Mouse (Mus musculus): Measurements from ENCODE around the gene H2al1e.
A peak's percentile ranks its signal among the peaks of the same experiment; 100 is the strongest.
"Not testable (repeated sequence)": the region's sequence is repeated elsewhere in the genome, so short reads cannot be mapped to it uniquely, and the experiment has no call there.

Gene H2al1e

DNA sequence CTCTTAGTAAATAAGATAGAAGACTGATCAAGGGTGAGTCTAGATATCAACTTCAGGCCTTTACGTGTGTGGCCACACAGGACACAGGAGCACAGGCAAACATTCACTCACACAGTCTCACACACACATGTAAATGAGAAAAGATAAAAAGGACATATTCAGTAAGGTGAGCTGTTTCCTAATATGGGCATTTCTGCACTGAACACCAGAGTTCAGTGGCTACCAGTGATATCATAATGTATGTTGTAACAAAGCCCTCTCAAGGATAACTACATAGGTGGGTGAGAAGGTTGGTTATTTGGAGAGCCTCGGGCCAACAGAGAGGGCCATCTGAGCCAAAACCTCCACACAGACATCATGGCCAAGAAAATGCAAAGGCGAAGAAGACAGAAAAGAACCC lies at the start of gene H2al1e:
H2al1e (plus strand) TSS at position 301 of the 400 bp plus-strand sequence.
- DNase-seq (ENCODE audit: low spot score in 2 of 2), result not testable (repeated sequence)

DNA sequence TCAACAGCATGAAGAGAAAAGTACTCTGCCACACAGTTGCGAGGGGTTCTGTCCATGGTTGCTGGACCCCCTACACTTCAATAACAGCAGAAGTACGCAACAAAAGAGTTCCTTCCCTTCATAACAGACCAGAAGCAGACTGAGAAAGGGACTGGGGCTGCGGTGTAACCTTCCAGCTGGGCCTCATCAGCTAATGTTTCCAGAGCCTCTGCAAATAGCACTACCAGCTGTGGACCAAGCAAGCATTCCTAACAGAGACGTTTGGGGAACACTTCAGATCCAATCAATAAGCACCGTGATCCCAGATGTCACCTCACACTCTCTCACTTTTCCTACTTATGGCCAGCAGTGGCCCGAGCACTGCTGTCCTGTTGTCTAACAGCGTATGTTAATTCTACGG lies 46.8 kb upstream of the H2al1e start:
- no peak for DNase-seq (ENCODE audit: low spot score in 2 of 2)

DNA sequence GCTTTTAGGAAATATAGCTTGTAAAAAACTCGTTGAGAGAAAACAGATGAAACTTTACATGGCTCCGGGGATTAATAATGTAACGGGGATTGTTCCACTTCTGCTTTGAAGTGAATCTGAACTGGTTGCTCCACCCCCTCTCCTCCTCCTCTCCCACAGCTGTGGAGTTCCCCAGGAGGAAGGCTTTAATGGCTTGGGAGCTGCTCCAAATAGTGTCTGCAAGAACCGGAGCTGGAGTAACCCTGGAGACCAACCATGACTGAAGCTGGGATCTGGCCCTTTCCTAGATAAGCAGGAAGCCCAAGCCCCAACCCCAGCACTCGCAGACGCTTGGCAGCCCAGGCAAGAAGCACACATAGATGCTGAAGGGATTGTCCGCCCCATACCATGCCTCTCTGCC lies 43.9 kb upstream of the H2al1e start:
- DNase-seq (ENCODE audit: low spot score in 2 of 2), result no peak

DNA sequence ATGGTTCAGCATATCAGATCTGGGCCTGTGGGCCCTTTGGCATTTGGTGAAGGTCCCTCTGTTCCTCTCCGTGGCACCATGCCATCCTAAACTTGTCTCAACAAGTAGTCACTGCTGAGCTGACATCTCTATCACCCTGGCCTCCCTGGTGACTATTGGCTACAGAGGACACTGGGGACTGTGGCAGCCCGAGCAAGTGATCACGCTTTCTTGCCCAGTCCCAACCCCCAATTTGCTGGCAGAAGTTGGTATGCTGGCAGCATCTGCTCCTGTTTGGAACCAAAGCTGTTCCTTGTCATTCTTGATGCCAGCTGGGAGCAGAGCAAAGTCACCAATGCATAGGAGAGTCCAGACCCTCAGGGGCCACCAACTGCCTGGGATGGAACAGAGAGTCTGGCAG lies 42.7 kb upstream of the H2al1e start:
- DNase-seq (ENCODE audit: low spot score in 2 of 2), result peak in 1 of 2 experiments; percentile 10

DNA sequence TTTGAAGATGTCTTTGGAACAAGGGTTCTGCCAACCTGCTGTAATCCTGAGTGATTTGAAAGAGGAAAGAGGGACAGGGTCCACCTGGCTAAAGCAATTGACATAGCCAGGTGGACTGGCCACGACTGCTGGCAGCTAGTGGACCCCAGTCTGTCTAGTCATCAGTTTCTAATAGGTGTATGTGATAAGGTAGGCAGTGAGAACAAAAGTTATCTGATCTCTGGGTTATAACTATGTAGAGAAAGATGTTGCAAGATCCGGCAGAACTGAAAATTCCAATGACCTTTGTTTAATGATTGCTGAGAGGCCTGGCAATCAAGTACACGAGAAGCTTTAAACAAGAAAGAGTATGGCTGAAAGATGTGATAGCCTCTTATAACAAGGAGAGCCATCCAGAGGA lies 38.5 kb upstream of the H2al1e start:
- DNase-seq (ENCODE audit: low spot score in 2 of 2), result no peak

DNA sequence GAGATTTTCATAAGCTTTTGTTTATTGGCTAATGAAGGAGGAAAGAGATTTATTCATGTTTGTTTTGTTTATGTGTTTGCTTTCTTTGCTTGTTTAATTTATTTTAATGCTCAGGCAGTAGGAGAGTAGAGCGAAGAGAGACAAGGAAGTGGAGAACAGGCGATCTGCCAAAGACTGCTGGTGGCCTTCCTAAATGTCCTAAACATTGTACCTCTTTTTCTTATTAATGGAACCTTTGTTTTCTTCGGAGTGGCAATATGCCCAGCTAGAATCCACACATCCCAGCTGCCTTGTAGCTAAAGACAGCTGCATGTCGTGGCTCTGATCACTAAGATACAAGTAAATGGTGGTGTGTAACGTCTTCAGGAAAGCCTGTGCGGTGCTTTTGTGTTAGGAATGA lies 34.7 kb upstream of the H2al1e start:
- DNase-seq (ENCODE audit: low spot score in 2 of 2), result no peak

DNA sequence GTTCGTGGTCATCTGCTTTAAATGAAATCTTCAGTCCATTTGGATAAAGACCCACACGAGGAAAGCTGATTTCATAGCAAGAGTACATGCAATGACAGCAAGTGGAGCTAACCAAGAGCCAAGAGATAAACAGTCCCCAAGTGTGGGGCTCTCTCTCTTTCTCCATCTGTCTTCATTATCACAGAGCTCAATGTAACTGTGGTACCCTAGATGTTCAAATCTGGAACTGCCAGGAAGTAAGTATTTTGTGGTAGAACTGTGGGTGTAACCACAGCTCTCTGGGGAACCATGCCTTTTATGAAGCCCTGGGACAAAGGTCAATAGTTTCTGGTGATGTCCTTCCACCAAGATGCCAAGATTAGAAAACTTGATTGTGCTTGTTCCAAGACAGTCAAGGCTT lies 31.0 kb upstream of the H2al1e start:
- DNase-seq (ENCODE audit: low spot score in 2 of 2), result no peak

DNA sequence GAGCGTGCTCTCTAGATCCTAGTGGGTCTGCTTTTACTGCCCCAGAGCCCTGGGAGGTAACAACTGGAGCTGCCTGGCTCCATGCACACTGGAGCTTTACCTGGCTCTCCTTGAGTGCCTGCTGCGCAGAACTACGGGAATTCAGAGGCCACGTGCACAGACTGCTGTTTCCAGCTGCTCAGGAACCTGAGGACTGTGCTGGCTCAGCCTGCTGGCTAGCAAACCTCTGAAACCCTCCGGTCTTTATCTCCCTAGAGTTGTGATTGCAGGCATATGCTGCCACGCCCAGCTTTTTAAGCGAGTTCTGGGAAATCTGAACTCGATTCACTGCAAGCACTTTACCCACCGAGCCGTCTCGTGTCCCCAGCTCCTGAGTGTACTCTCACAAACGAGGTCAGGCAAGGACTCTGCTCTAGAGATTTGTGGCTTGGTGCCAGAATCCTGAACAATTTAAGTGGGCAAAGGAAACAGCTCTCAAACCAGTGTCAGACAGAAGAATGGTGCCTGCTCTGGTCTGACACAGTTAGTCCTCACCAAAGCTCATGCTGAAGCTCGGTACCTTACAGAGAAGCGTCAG lies 23.3 kb upstream of the H2al1e start:
- DNase-seq (ENCODE audit: low spot score in 2 of 2), result no peak

DNA sequence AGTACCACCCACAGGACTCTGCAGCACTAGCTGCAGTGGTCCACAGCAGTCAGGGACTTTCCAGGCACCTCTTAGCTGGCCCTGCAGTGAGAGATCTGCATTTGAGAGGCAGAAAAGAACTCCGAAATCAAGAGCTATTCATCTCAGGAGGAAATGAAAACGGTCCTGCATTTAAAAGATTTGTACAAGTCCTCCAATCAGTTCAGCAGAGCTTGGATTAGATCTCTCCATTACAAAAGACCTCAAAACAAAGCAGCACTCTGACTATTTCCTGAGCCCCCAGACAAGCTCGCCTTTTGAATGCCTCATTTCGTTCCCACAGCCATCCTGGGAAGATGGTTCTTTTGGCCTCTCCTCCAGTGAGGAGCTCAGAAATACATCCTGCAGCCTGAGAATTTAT lies 22.5 kb upstream of the H2al1e start:
- no peak for DNase-seq (ENCODE audit: low spot score in 2 of 2)

DNA sequence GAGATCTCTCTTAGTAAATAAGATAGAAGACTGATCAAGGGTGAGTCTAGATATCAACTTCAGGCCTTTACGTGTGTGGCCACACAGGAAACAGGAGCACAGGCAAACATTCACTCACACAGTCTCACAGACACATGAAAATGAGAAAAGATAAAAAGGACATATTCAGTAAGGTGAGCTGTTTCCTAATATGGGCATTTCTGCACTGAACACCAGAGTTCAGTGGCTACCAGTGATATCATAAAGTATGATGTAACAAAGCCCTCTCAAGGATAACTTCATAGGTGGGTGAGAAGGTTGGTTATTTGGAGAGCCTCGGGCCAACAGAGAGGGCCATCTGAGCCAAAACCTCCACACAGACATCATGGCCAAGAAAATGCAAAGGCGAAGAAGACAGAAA lies 12.8 kb upstream of the H2al1e start, which contains the start of gene H2al1a:
H2al1a (plus strand) TSS at position 301 of the 400 bp plus-strand sequence.
- not testable (repeated sequence) for DNase-seq (ENCODE audit: low spot score in 2 of 2)

DNA sequence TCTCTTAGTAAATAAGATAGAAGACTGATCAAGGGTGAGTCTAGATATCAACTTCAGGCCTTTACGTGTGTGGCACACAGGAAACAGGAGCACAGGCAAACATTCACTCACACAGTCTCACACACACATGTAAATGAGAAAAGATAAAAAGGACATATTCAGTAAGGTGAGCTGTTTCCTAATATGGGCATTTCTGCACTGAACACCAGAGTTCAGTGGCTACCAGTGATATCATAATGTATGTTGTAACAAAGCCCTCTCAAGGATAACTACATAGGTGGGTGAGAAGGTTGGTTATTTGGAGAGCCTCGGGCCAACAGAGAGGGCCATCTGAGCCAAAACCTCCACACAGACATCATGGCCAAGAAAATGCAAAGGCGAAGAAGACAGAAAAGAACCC lies 9.6 kb upstream of the H2al1e start, which contains the start of gene H2al1b:
H2al1b (plus strand) TSS at position 301 of the 400 bp plus-strand sequence.
- not testable (repeated sequence) for DNase-seq (ENCODE audit: low spot score in 2 of 2)

DNA sequence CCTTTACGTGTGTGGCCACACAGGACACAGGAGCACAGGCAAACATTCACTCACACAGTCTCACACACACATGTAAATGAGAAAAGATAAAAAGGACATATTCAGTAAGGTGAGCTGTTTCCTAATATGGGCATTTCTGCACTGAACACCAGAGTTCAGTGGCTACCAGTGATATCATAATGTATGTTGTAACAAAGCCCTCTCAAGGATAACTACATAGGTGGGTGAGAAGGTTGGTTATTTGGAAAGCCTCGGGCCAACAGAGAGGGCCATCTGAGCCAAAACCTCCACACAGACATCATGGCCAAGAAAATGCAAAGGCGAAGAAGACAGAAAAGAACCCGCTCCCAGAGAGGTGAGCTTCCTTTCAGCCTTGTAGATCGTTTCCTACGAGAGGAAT lies 6.4 kb upstream of the H2al1e start, which contains the start of gene H2al1c:
H2al1c (plus strand) TSS at position 301 of the 400 bp plus-strand sequence.
- not testable (repeated sequence) for DNase-seq (ENCODE audit: low spot score in 2 of 2)

DNA sequence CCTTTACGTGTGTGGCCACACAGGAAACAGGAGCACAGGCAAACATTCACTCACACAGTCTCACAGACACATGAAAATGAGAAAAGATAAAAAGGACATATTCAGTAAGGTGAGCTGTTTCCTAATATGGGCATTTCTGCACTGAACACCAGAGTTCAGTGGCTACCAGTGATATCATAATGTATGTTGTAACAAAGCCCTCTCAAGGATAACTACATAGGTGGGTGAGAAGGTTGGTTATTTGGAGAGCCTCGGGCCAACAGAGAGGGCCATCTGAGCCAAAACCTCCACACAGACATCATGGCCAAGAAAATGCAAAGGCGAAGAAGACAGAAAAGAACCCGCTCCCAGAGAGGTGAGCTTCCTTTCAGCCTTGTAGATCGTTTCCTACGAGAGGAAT lies 3.2 kb upstream of the H2al1e start, which contains the start of gene H2al1d:
H2al1d (plus strand) TSS at position 301 of the 400 bp plus-strand sequence.
- not testable (repeated sequence) for DNase-seq (ENCODE audit: low spot score in 2 of 2)

DNA sequence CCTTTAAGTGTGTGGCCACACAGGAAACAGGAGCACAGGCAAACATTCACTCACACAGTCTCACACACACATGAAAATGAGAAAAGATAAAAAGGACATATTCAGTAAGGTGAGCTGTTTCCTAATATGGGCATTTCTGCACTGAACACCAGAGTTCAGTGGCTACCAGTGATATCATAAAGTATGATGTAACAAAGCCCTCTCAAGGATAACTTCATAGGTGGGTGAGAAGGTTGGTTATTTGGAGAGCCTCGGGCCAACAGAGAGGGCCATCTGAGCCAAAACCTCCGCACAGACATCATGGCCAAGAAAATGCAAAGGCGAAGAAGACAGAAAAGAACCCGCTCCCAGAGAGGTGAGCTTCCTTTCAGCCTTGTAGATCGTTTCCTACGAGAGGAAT lies 3.1 kb downstream of the H2al1e start, which contains the start of gene H2al1f:
H2al1f (plus strand) TSS at position 301 of the 400 bp plus-strand sequence.
- DNase-seq (ENCODE audit: low spot score in 2 of 2), result not testable (repeated sequence)

DNA sequence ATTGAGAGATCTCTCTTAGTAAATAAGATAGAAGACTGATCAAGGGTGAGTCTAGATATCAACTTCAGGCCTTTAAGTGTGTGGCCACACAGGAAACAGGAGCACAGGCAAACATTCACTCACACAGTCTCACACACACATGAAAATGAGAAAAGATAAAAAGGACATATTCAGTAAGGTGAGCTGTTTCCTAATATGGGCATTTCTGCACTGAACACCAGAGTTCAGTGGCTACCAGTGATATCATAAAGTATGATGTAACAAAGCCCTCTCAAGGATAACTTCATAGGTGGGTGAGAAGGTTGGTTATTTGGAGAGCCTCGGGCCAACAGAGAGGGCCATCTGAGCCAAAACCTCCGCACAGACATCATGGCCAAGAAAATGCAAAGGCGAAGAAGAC lies 6.2 kb downstream of the H2al1e start, which contains the start of gene H2al1g:
H2al1g (plus strand) TSS at position 301 of the 400 bp plus-strand sequence.
- not testable (repeated sequence) for DNase-seq (ENCODE audit: low spot score in 2 of 2)

DNA sequence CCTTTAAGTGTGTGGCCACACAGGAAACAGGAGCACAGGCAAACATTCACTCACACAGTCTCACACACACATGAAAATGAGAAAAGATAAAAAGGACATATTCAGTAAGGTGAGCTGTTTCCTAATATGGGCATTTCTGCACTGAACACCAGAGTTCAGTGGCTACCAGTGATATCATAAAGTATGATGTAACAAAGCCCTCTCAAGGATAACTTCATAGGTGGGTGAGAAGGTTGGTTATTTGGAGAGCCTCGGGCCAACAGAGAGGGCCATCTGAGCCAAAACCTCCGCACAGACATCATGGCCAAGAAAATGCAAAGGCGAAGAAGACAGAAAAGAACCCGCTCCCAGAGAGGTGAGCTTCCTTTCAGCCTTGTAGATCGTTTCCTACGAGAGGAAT lies 9.5 kb downstream of the H2al1e start, which contains the start of gene H2al1h:
H2al1h (plus strand) TSS at position 301 of the 400 bp plus-strand sequence.
- DNase-seq (ENCODE audit: low spot score in 2 of 2), result not testable (repeated sequence)

DNA sequence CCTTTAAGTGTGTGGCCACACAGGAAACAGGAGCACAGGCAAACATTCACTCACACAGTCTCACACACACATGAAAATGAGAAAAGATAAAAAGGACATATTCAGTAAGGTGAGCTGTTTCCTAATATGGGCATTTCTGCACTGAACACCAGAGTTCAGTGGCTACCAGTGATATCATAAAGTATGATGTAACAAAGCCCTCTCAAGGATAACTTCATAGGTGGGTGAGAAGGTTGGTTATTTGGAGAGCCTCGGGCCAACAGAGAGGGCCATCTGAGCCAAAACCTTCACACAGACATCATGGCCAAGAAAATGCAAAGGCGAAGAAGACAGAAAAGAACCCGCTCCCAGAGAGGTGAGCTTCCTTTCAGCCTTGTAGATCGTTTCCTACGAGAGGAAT lies 12.6 kb downstream of the H2al1e start, which contains the start of gene H2al1i:
H2al1i (plus strand) TSS at position 301 of the 400 bp plus-strand sequence.
- DNase-seq (ENCODE audit: low spot score in 2 of 2), result not testable (repeated sequence)

DNA sequence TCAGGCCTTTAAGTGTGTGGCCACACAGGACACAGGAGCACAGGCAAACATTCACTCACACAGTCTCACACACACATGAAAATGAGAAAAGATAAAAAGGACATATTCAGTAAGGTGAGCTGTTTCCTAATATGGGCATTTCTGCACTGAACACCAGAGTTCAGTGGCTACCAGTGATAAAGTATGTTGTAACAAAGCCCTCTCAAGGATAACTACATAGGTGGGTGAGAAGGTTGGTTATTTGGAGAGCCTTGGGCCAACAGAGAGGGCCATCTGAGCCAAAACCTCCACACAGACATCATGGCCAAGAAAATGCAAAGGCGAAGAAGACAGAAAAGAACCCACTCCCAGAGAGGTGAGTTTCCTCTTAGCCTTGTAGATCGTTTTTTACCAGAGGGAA lies 15.8 kb downstream of the H2al1e start, which contains the start of gene H2al1j:
H2al1j (plus strand) TSS at position 301 of the 400 bp plus-strand sequence.
- not testable (repeated sequence) for DNase-seq (ENCODE audit: low spot score in 2 of 2)

DNA sequence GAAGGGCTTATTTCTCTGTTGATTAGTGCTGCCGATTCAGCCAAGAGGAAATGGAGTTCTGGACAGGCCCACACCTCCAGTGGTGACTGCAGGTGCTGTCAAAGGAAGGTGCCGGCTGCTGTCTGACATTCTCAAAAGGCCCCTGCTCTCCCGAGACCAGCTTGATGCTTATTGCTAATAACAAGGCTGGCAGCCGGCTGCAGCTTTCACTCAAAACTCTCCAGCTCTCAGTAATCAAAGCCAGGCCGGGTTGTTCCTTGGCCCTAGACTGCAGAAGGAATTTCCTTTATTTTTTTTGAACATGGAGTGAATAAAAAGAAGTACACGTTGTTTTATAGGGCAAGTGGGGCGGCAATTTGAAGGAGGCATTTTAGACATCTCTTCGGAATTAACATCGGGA lies 34.0 kb downstream of the H2al1e start:
- DNase-seq (ENCODE audit: low spot score in 2 of 2), result peak in 1 of 2 experiments; percentile 3

DNA sequence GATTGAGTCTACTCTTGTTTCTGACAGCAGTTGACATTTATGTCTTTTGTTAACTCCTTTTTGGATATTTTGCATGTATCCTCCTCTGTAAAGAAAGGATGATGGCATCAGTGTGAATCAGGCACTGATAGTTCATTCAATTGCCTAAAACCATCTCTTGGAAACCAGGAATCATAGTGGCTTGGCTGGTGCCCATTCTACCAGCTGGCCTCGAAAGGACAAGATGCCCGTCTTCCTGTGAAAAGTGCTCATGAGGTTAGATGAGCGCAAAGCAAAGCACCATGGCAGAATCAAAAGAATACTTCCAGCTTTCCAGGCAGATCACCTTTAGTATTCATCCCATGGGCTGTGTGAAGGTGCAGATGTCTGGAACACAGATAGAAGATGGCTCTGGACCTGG lies 35.0 kb downstream of the H2al1e start:
- DNase-seq (ENCODE audit: low spot score in 2 of 2), result no peak

DNA sequence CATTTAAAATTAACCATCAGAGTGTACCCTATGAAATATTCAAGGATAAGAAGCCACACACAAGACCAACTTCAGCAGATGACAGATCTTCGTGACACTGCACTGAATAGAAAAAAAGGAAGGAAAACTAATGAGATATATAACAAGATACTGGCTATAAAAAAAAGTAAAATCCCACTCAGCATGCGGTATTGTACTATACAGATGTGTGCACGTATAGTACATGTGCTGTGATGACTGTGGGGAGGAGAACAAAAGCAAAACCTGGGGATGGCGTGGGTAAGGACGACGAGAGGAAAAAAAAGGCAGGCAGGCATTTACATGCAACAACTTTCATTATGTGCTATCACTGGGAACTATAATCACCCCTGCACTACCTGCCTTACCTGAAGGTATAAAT lies 49.1 kb downstream of the H2al1e start:
- no peak for DNase-seq (ENCODE audit: low spot score in 2 of 2)

DNA sequence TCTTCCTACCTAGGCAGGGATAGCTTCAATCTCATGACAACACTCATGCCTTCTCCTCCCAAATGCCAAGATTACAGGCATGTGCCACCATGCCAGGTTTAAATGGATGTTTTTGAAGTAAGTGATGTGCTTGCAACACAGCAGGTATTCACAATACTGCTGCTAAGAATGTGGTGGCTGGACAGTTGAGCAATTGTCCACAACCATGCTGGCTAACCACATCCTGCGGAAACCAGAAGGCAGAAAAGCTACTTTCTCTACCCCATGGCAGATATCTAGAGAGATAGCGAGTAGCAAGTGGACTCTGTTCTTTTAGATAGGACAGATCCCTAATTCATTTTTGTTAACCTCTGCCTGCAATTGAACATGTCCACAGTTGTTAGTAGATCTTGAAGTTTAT lies 49.5 kb downstream of the H2al1e start:
- no peak for DNase-seq (ENCODE audit: low spot score in 2 of 2)

Data from right cerebral cortex, postnatal 36 days (tissue).